Mouse (Mus musculus): ENCODE data around the gene Zcchc24. TPM values are rescaled to one million over a fixed set of nuclear protein-coding genes. Genes with fewer than 3 reads are reported as not detected.

Zcchc24 gene
- total RNA-seq, 2 experiments from 2014 or later, result 47.6 to 48.3 TPM

GRCm38 (mm10) chr14:25751067-25751466, 17.8 kb downstream of the Zcchc24 start:
- no peak for DNase-seq
- intact Hi-C loops (cut with DNase I), result no loop called here

DNA sequence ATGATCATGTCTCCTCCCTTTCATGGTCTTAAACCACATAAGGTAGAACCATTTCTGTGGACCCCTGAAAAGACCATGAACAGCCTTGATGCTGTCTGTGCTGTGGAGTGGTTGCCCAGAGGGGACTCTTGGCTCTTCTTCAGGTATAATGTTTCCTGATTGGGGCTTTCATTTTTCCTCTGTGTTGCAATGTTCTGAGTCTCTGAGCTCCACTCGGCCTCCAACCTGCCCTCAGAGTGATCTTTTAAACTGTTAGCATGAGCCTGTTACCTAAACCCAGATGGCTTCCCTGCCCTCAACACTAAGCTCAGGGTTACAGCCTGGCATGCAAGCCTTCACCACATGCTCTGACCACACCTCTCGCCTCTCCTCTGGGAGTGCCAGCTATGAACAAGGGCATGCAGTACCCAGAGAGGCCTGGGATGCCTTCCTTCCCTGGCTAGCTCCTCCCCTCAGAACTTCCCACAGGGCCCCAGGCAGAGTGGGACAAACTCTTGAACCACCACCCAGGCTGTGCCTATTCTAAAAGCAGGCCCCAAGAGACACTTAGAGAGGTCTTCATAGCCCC, 18.3 kb downstream of the Zcchc24 start:
- intact Hi-C loops (cut with DNase I), result no loop called here
- no peak for DNase-seq

GRCm38 (mm10) chr14:25749143-25749909, 19.5 kb downstream of the Zcchc24 start:
- peak; percentile 68 to 69 for DNase-seq
- intact Hi-C loops (cut with DNase I), result loop anchor here (10.0 kb wide), 1 partner anchor 45 kb away; no protein-coding TSS in a partner anchor

DNA sequence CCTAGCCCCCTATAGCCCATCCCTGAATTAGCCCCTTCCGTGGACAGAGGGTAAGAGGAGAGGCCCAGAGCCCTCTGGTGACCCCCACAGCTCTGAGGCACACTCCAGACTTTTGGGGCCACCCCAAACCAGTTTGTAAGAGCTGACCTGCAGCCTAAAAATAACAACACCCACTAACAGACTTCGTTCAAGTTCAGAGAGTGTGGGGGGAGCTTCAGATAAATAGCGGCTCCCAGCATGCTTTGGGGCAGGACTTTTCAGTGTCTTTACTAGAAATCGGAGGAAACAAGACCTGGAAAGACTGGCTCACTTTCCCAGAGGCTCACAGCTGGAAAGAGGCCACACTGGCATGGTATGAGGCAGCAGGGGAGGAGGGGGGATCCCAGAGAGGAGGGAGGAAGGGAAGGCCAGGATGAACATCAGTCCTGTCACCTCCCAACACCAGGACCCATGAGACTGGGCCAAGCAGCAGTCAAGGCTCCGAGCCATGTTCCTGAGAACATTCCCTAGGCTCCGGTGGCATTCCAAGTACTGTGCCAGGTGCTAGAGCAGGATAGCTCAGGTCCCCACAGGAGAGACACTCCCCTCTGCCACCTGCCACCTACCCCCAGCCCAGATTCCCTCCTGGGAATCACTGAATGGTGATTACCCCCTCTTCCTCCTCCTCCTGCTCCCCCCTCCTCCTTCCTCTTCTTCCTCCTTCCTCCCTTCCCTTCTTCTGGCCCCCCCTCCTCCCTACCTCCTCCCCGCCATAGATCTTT, 20.7 kb downstream of the Zcchc24 start:
- DNase-seq, result no peak
- intact Hi-C loops (cut with DNase I), result loop anchor here (10.0 kb wide), 1 partner anchor 47 kb away; no protein-coding TSS in a partner anchor

DNA sequence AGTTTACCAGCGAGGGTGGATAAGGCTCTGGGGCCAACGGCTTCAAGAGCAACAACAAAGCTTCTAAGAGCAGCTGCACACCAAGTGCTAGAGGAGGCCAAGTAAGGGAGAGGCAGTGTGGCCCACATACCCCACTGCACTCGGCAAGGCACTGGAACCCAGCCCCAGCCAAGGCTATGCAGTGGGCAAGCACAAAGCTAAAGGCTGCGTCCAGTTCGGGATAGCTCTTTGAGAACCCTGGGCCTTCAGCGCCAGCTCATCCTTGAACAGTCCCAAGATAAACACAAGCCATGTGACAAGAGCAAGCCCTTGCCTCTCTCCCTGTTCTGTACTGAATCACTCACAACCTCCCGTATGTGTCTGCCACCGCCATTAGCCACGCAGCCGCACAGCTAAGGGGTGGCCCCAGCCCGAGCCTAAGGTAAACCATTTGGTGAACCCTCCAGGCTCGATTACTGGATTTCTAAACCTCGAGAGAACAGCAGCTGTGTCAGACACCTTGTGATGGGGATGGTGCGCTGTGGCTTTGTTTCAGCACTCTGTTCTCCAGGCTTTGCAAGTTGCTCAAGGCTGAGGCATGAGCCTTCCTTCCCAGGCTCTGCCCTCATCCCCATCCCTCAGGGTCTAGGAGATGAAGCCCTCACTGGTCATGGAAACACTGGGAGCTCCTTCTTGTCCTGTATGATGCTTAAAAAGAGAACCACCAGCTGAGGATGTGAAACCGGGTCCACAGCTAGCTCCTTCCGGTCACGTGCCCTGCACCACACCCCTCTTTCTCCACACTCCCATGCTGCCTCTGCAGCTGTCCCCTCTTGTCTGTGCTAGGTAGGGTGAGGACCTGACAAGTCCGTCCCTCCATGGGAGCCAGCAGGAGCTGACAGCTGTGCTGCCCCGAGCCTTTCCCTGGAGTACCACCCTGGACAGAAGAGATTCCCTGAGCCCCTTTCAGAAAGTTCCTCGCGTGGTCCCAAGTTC, 21.6 kb downstream of the Zcchc24 start:
- intact Hi-C loops (cut with DNase I), result loop anchor here (10.0 kb wide), 1 partner anchor 48 kb away; no protein-coding TSS in a partner anchor
- DNase-seq, result peak in 1 of 2 experiments; percentile 50

GRCm38 (mm10) chr14:25746371-25746770, 22.5 kb downstream of the Zcchc24 start:
- intact Hi-C loops (cut with DNase I), result loop anchor here (10.0 kb wide), 1 partner anchor 48 kb away; no protein-coding TSS in a partner anchor
- DNase-seq, result peak in 1 of 2 experiments; percentile 20

GRCm38 (mm10) chr14:25745365-25746184, 23.3 kb downstream of the Zcchc24 start:
- intact Hi-C loops (cut with DNase I), result loop anchor here (10.0 kb wide), 1 partner anchor 49 kb away; no protein-coding TSS in a partner anchor

DNA sequence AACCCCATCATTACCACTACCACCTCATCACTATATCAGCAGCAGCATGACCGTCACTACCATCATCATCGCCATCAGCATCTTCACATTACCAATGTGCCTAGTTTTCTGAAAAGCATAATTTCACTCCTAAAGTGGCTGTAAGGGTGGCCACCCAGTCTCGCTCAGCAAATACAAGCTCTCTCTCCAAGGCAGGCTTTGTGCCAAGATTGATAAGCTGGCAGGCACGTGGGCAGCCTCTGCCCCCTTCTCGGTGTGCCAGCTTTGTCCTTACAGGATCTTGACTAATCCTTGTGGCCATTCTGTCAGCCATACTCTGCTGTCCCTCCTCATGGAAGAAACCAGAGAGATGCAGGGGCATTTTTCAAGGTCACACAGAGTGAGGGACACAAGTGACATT, 25.9 kb downstream of the Zcchc24 start:
- DNase-seq, result peak in 1 of 2 experiments; percentile 25
- intact Hi-C loops (cut with DNase I), result loop anchor here (10.0 kb wide), 1 partner anchor 52 kb away; no protein-coding TSS in a partner anchor

More at GRCm38 (mm10) chr14:25745365-25746184, 23.3 kb downstream of the Zcchc24 start:
- DNase-seq, result peak in 1 of 2 experiments; percentile 28

DNA sequence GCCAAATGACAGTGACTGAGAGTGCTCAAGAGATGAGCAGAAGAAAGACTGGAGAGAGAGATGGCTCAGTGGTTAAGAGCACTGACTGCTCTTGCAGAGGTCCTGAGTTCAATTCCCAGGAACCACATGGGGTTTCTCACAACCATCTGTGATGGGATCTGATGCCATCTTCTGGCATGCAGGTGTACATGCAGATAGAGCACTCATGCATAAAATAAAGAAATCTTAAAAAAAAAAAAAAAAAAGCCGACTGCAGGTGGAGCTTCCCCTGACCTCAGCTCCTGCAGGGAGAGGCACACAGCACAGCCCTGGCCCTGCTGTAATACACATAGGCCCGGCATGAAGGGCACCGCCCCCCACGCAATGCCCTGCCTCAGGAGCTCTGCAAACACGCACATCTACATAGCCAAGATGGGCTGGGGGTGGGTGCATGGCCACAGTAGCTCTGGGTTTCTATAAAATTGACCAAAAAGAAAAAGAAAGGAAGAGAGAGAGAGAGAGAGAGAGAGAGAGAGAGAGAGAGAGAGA, 26.9 kb downstream of the Zcchc24 start:
- DNase-seq, result no peak
- intact Hi-C loops (cut with DNase I), result loop anchor here (10.0 kb wide), 1 partner anchor 53 kb away; no protein-coding TSS in a partner anchor

DNA sequence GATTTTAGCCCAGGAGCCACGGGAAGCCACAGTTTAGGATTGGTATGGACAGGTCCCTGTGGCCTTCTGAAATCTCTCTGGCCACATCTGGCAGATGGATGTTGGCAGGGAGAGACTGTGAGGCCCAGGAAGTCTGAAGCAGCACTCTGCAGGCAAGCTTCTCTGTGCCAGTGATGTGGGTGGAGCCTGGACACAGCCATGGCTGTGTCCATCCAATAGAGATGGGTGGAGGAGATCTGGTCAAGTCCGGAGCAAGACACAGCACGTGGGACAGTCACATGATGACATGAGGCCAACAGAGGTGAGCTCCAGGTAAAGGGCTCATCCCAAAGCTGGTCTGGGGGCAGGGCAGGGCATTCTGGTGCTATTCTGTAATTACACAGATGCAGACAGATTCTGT, 27.6 kb downstream of the Zcchc24 start:
- intact Hi-C loops (cut with DNase I), result loop anchor here (10.0 kb wide), 1 partner anchor 54 kb away; no protein-coding TSS in a partner anchor
- DNase-seq, result no peak

GRCm38 (mm10) chr14:25739957-25740565, 28.8 kb downstream of the Zcchc24 start:
- intact Hi-C loops (cut with DNase I), result loop anchor here (10.0 kb wide), 1 partner anchor 55 kb away; no protein-coding TSS in a partner anchor
- DNase-seq, result no peak

DNA sequence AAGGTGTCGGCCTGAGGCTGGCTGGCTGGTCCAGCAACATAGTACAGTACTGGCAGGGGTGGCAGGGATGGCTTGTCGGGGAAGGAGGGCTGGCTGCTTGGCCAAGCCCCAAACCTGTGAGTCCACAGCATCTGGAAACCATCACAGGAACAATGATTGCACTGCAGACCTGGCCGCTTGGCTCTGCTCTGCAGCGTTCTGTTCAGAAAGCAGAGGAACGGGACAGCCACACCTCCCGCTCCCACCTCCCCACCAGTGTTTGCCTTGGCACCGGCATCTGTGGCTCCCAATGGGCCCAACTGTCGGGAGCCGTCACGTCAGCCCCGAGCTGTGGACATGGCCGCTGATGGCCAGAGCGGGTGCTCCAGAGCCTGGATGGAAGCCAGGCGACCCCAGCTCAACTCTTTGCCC, 30.2 kb downstream of the Zcchc24 start:
- intact Hi-C loops (cut with DNase I), result no loop called here
- peak; percentile 75 to 79 for DNase-seq

GRCm38 (mm10) chr14:25736589-25736988, 32.2 kb downstream of the Zcchc24 start:
- peak; percentile 82 to 84 for DNase-seq
- intact Hi-C loops (cut with DNase I), result no loop called here

GRCm38 (mm10) chr14:25736140-25736539, 32.7 kb downstream of the Zcchc24 start:
- no peak for DNase-seq
- intact Hi-C loops (cut with DNase I), result no loop called here

GRCm38 (mm10) chr14:25734736-25735716, 33.8 kb downstream of the Zcchc24 start:
- intact Hi-C loops (cut with DNase I), result no loop called here
- DNase-seq, result peak; percentile 73 to 76

GRCm38 (mm10) chr14:25727149-25727510, 41.7 kb downstream of the Zcchc24 start:
- intact Hi-C loops (cut with DNase I), result no loop called here
- DNase-seq, result no peak

All from heart, postnatal 14 days (tissue).